Mouse (Mus musculus): ENCODE measurements at regions not wholly inside any gene's neighbourhood (a gene's known extent, or its start where the extent isn't known, plus 50 kb on each side); places are given as distances from the start of the nearest gene placed in this dataset.

DNA sequence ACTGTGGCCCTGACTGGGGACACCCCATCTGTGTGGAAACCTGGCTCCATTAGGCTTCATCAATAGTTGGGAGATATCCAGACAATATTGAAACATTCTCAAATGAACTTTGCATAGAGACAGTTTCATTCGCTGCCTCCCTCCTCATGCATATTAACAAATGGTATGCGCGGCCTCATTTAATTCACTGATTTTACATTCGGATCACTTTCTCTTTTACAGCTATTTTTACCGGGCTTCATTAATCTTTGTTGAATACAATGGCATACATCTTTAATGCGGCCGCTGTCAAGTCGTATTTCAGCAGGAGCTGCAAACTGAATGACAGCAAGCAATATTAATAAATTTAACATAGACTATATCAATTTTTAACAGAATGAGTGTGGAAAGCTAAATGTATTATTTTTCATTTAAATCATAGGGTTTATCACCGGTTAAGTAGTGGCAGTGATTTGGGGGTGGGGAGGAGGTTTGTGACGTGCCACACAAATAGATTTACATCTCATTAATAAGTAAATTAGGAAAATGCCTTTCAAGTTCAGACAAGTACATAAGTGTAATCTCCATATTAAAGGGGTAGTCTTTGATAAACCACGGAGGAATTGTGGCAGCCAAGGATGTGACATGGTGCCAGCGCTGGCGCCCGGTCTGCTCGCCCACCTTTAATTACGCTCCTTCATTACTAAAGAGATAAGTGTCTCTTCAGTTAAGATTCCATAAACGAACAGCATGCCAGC is 480.4 kb upstream of the Mki67 start:
- no peak for TF ChIP-seq CTCF (IDR thresholded peaks at IDR 0.05; ENCODE audit: low read depth, low read length)
- TF ChIP-seq POLR2A (IDR thresholded peaks at IDR 0.05; ENCODE audit: extremely low read depth, insufficient read depth, low read length) = no peak
